Mouse (Mus musculus): ENCODE data around the gene H2al1d.

- TF ChIP-seq CTCF (IDR thresholded peaks at IDR 0.05; ENCODE audit: low read depth) (no peak), EP300 (IDR thresholded peaks at IDR 0.05; ENCODE audit: low read depth) (no peak)
Observed at GRCm38 (mm10) chrX:11267791-11268190, 40.8 kb upstream of the H2al1d start.
